Mouse (Mus musculus) forebrain, postnatal 0 days (tissue): Measurements from ENCODE around the gene Ddx19b. TPM values are rescaled to one million over a fixed set of nuclear protein-coding genes. Genes with fewer than 3 reads are reported as not detected.

Experiments used
- ATAC-seq: fragments of 200-750 bp; cut with Nextera tagmentation; 2 replicates; pipeline ENCODE4 v1.8.0; 2017; ENCODE audit warnings: mild to moderate bottlenecking, moderate library complexity
- DNase-seq: peaks from one replicate; pipeline ENCODE4 v3.0.0-alpha.2; 2015
- H3K27ac ChIP-seq: fragments of 300-500 bp; sonication (generic); 2 replicates; pipeline ENCODE4 v1.5.1; 2014; ENCODE audit warnings: low read depth, mild to moderate bottlenecking, antibody characterized with exemption, low read length, moderate library complexity, mixed read lengths
- H3K27me3 ChIP-seq: fragments of 300-500 bp; sonication (generic); 2 replicates; pipeline ENCODE4 v1.6.1; 2014; ENCODE audit warnings: mild to moderate bottlenecking, low read length, mixed read lengths; ENCODE audit not compliant: insufficient read depth
- H3K36me3 ChIP-seq: fragments of 300-500 bp; sonication (generic); 2 replicates; pipeline ENCODE4 v1.6.1; 2014; ENCODE audit warnings: mild to moderate bottlenecking, moderate library complexity; ENCODE audit not compliant: insufficient read depth
- H3K4me1 ChIP-seq: fragments of 300-500 bp; sonication (generic); 2 replicates; pipeline ENCODE4 v1.6.1; 2014; ENCODE audit warnings: antibody characterized with exemption; ENCODE audit not compliant: insufficient read depth
- H3K4me2 ChIP-seq: fragments of 300-500 bp; sonication (generic); 2 replicates; pipeline ENCODE4 v1.6.1; 2014; ENCODE audit warnings: low read depth, mild to moderate bottlenecking, moderate library complexity
- H3K4me3 ChIP-seq: fragments of 300-500 bp; sonication (generic); 2 replicates; pipeline ENCODE4 v1.5.1; 2014; ENCODE audit warnings: low read depth, low read length, mixed read lengths
- H3K9ac ChIP-seq: fragments of 300-500 bp; sonication (generic); 2 replicates; pipeline ENCODE4 v1.6.1; 2014; ENCODE audit warnings: mild to moderate bottlenecking
- H3K9me3 ChIP-seq: fragments of 300-500 bp; sonication (generic); 2 replicates; pipeline ENCODE4 v1.6.1; 2016; ENCODE audit warnings: low read length
- CTCF ChIP-seq: sonication (generic); IDR thresholded peaks from 2 replicates; pipeline ENCODE4 v1.5.1; 2016; ENCODE audit warnings: antibody characterized with exemption, control low read depth, low read depth
- WGBS: fragments of 180-500 bp; shearing (Covaris S2); extraction: QIAGEN DNeasy Blood & Tissue Kit; methylation state at CpG from one replicate; pipeline ENCODE4 v1.1.7; 2014; 5-methylcytosine and 5-hydroxymethylcytosine counted together
- polyA plus RNA-seq: library from polyadenylated mRNA; unstranded; fragments of >200 nt; fragmentation: Nextera tagmentation; extraction: Ambion mirVana; gene quantifications from 2 replicates; pipeline ENCODE4 v1.2.1, GENCODE M21; 2015
- total RNA-seq: library from RNA; depleted of rRNA; stranded (reverse); fragments of >200 nt; gene quantifications from 2 replicates; pipeline ENCODE4 v1.2.3, GENCODE M21; 2014

Ddx19b gene
- total and polyA plus RNA-seq, 2 experiments from 2014 or later = 5.5 to 16.8 TPM

GRCm38 (mm10) chr8:111055661-111056060 is 24.1 kb upstream of the Ddx19b start:
- no peak for TF ChIP-seq CTCF
- Histone ChIP-seq H3K9me3 (no peaks in the 10 kb centered on the region), H3K4me1 (peaks cover 8% of the 10 kb centered on the region), H3K4me3 (no peak overlapping the region), H3K27ac (no peak overlapping the region), H3K9ac (no peak overlapping the region), H3K36me3 (peaks cover 53% of the 10 kb centered on the region), H3K27me3 (no peaks in the 10 kb centered on the region), H3K4me2 (no peak overlapping the region)
- WGBS = 68% methylated on average over 2 of the region's 2 CpGs
- ATAC-seq (no peak), DNase-seq (no peak)

DNA sequence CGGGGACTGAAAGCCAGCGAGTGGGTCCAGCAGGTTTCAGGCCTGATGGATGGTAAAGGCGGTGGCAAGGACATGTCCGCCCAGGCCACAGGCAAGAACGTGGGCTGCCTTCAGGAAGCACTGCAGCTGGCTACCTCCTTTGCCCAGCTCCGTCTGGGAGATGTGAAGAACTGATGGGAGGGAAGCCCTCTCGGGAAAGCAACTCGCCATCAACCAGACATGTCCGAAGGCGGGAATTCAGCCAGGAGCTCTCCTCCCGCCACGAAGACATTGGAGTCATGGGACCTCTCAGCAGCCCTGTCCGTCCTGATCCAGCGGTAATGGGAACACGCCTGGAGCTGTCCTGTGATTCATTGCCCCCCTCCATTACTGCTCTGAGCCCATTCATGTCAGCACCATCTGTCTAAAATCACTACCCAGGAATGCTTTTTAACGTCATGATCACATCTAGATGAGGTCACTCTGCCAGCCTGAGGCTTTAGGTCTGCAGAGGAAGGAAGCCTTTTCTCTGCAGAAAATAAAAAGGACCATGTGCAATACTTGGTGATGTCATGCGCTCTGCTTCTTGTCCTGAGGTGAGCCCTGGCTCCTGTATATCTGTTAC is 23.6 kb upstream of the Ddx19b start:
- ATAC-seq = no peak
- no peak overlapping the region for H3K27ac ChIP-seq
- peaks cover 8% of the 10 kb centered on the region for H3K4me1 ChIP-seq
- H3K9ac ChIP-seq = no peak overlapping the region
- no peaks in the 10 kb centered on the region for H3K9me3 ChIP-seq
- no peak for DNase-seq
- TF ChIP-seq CTCF = no peak
- no peak overlapping the region for H3K4me2 ChIP-seq
- WGBS = 93% methylated on average over 17 of the region's 17 CpGs
- H3K27me3 ChIP-seq = no peaks in the 10 kb centered on the region
- H3K36me3 ChIP-seq = peaks cover 58% of the 10 kb centered on the region
- H3K4me3 ChIP-seq = no peak overlapping the region

- 91% methylated on average over 12 of the region's 12 CpGs for WGBS
- H3K9me3 ChIP-seq = no peaks in the 10 kb centered on the region
- no peak overlapping the region for H3K9ac ChIP-seq
- ATAC-seq (no peak), DNase-seq (no peak)
- H3K4me3 ChIP-seq = no peak overlapping the region
- H3K27me3 ChIP-seq = no peaks in the 10 kb centered on the region
- no peak overlapping the region for H3K27ac ChIP-seq
- peaks cover 8% of the 10 kb centered on the region for H3K4me1 ChIP-seq
- H3K4me2 ChIP-seq = no peak overlapping the region
- peaks cover 70% of the 10 kb centered on the region for H3K36me3 ChIP-seq
- peak; percentile 11; the same call in 1 of the 2 replicates for TF ChIP-seq CTCF
Observed at GRCm38 (mm10) chr8:111053827-111054518, 22.4 kb upstream of the Ddx19b start.

DNA sequence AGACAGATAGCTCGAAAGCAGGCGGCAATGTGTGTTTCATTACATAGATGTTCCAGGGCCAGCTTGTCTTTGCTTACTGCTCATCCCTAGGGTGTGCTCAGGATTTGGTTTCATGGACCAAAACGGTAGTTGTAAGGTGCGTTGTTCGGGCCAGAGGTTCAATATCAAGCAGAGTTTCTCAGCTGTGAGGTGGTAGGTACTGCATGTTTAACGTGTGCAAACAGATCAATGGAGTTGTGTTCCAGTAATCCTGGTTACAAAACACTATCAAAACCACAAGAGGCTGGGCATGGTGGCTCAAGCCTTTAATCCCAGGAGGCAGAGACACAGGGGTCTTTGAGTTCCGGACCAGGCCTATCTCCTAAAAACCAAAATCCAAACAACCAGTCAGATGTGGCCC is 17.6 kb upstream of the Ddx19b start:
- no peak for TF ChIP-seq CTCF
- H3K9ac ChIP-seq = no peak overlapping the region
- H3K36me3 ChIP-seq = peaks cover 96% of the 10 kb centered on the region
- DNase-seq = no peak
- no peak overlapping the region for H3K4me2 ChIP-seq
- ATAC-seq = no peak
- WGBS = 97% methylated on average over 7 of the region's 7 CpGs
- H3K27ac ChIP-seq = no peak overlapping the region
- no peak overlapping the region for H3K4me3 ChIP-seq
- H3K4me1 ChIP-seq = no peaks in the 10 kb centered on the region
- H3K9me3 ChIP-seq = no peaks in the 10 kb centered on the region
- no peaks in the 10 kb centered on the region for H3K27me3 ChIP-seq

- peaks cover 96% of the 10 kb centered on the region for H3K36me3 ChIP-seq
- H3K4me1 ChIP-seq = no peaks in the 10 kb centered on the region
- H3K9me3 ChIP-seq = no peaks in the 10 kb centered on the region
- no peaks in the 10 kb centered on the region for H3K27me3 ChIP-seq
- H3K27ac ChIP-seq = no peak overlapping the region
- WGBS = 91% methylated on average over 2 of the region's 2 CpGs
- DNase-seq = no peak
- no peak overlapping the region for H3K4me3 ChIP-seq
- no peak overlapping the region for H3K9ac ChIP-seq
- H3K4me2 ChIP-seq = no peak overlapping the region
- no peak for ATAC-seq
- TF ChIP-seq CTCF = no peak
Observed at GRCm38 (mm10) chr8:111048694-111049093, 17.1 kb upstream of the Ddx19b start.

DNA sequence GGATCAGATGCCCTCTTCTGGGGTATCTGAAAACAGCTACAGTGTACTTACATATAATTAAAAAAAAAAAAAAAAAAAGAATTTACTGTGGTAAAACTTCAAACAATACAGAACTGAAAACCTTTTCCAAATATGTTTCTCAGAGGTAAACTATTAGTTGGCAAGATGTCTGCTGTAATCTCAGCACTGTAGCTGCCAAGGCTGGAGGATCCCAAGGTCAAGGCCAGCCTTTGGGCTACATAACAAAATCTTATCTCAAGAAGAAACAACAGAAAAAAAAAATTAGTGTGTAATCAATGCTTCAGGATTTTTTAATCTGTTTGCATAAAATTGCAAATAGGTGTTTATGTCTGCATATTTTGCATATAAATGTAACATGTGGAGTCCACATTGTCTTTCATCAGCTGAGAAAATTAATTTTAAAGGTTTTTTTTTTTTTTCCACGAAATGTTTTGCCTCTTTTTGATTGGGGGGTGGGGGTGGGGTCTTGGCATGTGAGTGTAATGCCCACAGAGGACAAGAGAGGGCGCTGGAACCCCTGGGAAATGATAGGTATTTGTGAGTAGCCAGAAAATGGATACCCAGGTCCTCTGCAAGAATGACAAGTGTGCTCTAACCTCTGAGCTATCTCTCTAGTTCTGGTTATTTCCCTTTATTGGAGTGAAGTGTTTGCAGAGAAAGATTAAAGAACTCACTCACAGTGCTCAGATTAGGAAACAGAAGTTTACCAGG is 12.6 kb upstream of the Ddx19b start:
- Histone ChIP-seq H3K27ac (no peak overlapping the region), H3K36me3 (peaks cover 89% of the 10 kb centered on the region), H3K4me2 (no peak overlapping the region), H3K9ac (no peak overlapping the region), H3K4me1 (no peaks in the 10 kb centered on the region), H3K4me3 (no peak overlapping the region), H3K27me3 (no peaks in the 10 kb centered on the region), H3K9me3 (no peaks in the 10 kb centered on the region)
- ATAC-seq (no peak), DNase-seq (no peak)
- 41% methylated on average over 2 of the region's 2 CpGs for WGBS
- TF ChIP-seq CTCF = peak; percentile 50

- Histone ChIP-seq H3K36me3 (peaks cover 84% of the 10 kb centered on the region), H3K4me1 (no peaks in the 10 kb centered on the region), H3K27ac (no peak overlapping the region), H3K4me3 (no peak overlapping the region), H3K4me2 (no peak overlapping the region), H3K27me3 (no peaks in the 10 kb centered on the region), H3K9me3 (no peaks in the 10 kb centered on the region), H3K9ac (no peak overlapping the region)
- ATAC-seq = no peak
- 96% methylated on average over 19 of the region's 19 CpGs for WGBS
- no peak for TF ChIP-seq CTCF
- no peak for DNase-seq
Observed at GRCm38 (mm10) chr8:111042546-111042945, 11.0 kb upstream of the Ddx19b start.
